Mouse (Mus musculus) megakaryocyte, embryonic 14.5 days (primary cell): ENCODE results near the gene Klk8.

Source experiments
- FLI1 ChIP-seq: IDR thresholded peaks from 2 replicates; pipeline ENCODE4 v1.6.1; 2012; ENCODE audit warnings: low read length, inconsistent platforms, mixed read lengths
- GATA1 ChIP-seq: IDR thresholded peaks from 3 replicates; pipeline ENCODE4 v1.6.1; 2012; ENCODE audit warnings: mixed read lengths, low read length, inconsistent platforms, borderline replicate concordance

- TF ChIP-seq GATA1, result no peak
- TF ChIP-seq FLI1, result no peak
Measured at GRCm38 (mm10) chr7:43827706-43828105, 30.3 kb downstream of the Klk8 start.
